Mouse (Mus musculus) macrophage (primary cell): ENCODE results near the gene Ndn. TPM values are rescaled to one million over a fixed set of nuclear protein-coding genes. Genes with fewer than 3 reads are reported as not detected.

ENCODE experiments used
- H3K27ac ChIP-seq: fragments of 350-480 bp; formaldehyde crosslinking; 2 replicates; pipeline ENCODE4 v1.9.0; 2021
- H3K36me3 ChIP-seq: fragments of 350-480 bp; formaldehyde crosslinking; 2 replicates; pipeline ENCODE4 v1.9.0; 2021; ENCODE audit errors: inconsistent target
- H3K4me3 ChIP-seq: fragments of 350-480 bp; formaldehyde crosslinking; 2 replicates; pipeline ENCODE4 v1.9.0; 2021; ENCODE audit errors: inconsistent target
- H3K79me2 ChIP-seq: fragments of 350-480 bp; formaldehyde crosslinking; 2 replicates; pipeline ENCODE4 v1.9.0; 2021; ENCODE audit errors: inconsistent target
- WGBS: methylation state at CpG from one replicate; pipeline ENCODE4 v1.1.7; 2026; ENCODE audit warnings: inconsistent platforms; ENCODE audit not compliant: missing documents; 5-methylcytosine and 5-hydroxymethylcytosine counted together
- polyA plus RNA-seq: library from polyadenylated mRNA; stranded (reverse); fragments of 250-400 nt; gene quantifications from 3 replicates; pipeline ENCODE4 v1.2.4, GENCODE M21; 2018; ENCODE audit warnings: inconsistent platforms

Gene Ndn
- polyA plus RNA-seq, 1 experiment from 2014 or later, result not detected

DNA sequence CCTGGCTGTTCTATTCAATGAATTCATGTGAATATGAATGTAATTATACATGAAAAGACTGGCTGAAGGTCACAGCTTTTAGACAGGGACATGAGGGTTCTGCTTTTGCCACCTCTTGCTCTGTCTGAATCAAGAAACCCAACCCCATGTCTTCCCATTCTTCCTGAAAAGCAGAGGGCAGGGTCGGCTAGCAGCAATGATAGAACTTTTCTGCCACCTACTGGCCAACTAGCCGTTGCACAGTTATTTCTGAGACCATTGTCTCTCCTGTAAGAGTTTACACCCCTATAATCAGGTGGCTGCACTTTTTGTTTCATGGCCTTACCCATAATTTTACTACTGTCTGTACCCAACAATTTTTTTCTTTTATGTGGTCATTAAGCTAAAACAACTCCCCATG is 36.0 kb downstream of the Ndn start:
- Histone ChIP-seq H3K36me3 (no peaks in the 10 kb centered on the region), H3K4me3 (no peak overlapping the region)
- WGBS, result 0% methylated on average over 2 of the region's 2 CpGs

DNA sequence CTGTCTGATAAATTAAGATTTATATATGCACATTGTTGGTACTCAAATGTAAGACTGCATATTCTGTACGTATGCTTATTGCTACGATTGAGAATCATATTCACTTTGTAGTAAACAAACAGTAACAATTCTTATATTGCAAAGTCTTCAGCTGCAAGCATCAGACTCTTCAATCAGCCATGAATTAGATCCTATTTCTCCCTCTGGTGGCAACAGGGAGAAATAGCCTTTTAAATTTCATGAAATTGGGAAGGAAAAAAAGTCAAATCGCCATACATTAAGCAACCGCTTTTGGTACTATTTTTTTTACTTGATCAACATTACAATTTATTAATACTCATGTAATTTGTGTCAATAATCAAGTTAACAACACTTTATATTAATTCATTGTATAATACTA is 41.9 kb downstream of the Ndn start:
- H3K4me3 ChIP-seq, result no peak overlapping the region
- H3K79me2 ChIP-seq, result no peaks in the 10 kb centered on the region
- no peak overlapping the region for H3K27ac ChIP-seq
- 50% methylated on average over 4 of the region's 4 CpGs for WGBS
- H3K36me3 ChIP-seq, result no peaks in the 10 kb centered on the region

More for the DNA sequence above, 36.0 kb downstream of the Ndn start:
- no peaks in the 10 kb centered on the region for H3K79me2 ChIP-seq
- H3K27ac ChIP-seq, result no peak overlapping the region

DNA sequence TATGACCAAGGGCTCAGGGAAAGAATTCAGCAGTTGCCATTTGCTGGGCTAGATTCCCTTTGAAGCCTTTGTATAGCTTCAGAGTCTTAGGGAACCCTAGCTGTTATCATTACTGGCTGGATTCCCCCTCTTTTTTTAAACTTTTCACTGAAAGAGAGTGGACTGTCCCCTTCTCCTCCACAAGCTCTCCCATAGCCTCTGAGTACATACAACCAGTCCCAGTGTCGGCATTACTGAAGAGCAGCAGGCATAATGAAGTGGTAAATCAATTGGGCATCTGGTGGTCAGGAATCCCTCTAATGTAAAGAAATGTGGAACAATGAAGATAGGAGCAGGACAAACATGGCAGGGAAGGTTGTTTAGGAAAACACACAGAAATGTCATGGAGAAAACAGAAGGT is 45.8 kb downstream of the Ndn start:
- Histone ChIP-seq H3K4me3 (no peak overlapping the region), H3K79me2 (no peaks in the 10 kb centered on the region), H3K36me3 (no peaks in the 10 kb centered on the region), H3K27ac (no peak overlapping the region)
- WGBS, result 50% methylated on average over 1 of the region's 1 CpGs

Other genes with a start within 250 kb of the Ndn start
- not detected in 3 replicates for gene Magel2, start 30.4 kb downstream of the Ndn start, polyA plus RNA-seq
- 0.08 to 0.21 TPM (median 0.09 TPM) in 3 replicates for gene Mkrn3, start 73.6 kb downstream of the Ndn start, polyA plus RNA-seq
- gene Peg12, start 117.9 kb downstream of the Ndn start, polyA plus RNA-seq, result 0.15 to 0.44 TPM (median 0.26 TPM) in 3 replicates